Mouse (Mus musculus) thymus, postnatal 4 days (tissue): ENCODE data around the gene Poln.

Source experiments
- DNase-seq: peaks from one replicate; pipeline ENCODE4 v3.0.0; 2021

Poln gene

DNA sequence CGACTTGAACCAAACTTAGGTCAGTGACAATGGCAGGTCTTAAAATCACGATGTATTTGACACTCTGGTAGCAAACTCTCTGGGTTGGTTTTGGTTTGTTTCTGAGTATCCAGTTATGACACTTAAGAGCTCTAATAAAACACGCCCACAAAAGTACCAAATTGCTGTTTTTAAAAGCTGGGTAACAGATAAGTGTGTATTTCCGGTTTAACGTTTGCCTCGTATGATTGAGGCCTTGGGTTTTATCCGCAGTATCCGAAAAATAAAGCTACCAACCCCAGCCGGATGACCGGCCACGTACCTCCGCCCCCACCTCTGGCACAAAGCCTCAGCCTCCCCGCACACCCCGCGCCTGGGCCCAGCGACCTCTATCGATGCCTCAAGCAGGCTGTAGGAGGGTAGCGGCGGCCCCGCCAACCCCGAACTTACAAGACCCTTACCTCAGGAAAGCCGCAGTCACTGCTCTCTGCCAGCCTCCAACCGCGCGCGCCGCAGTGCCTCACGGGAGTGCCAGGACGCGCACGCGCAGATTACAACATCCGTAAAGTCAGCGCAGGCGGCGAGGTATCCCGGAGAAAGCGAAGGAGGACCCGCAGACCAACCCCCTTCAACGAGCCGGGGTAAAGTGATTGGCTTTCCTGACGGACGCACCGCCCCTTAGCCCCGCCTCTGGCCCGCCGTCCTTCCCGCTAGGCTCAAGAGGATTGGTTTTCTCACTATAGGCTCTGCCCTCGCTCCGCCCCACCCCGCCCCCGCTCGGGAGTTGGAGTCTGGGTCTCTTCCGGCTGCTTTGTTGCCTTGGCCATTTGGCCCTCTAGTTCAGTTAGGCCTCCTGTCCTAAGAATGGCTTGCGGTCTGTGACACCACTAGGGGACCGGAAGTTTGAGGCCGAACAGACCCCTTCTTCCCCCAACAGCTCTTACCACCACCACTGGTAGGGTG lies at the start of gene Poln, which contains the start of gene Haus3:
TSS of gene Poln (minus strand) at position 499 of the 942 bp plus-strand sequence.
TSS of gene Haus3 (minus strand) at position 578 of the 942 bp plus-strand sequence.
- DNase-seq = peak; percentile 97

DNA sequence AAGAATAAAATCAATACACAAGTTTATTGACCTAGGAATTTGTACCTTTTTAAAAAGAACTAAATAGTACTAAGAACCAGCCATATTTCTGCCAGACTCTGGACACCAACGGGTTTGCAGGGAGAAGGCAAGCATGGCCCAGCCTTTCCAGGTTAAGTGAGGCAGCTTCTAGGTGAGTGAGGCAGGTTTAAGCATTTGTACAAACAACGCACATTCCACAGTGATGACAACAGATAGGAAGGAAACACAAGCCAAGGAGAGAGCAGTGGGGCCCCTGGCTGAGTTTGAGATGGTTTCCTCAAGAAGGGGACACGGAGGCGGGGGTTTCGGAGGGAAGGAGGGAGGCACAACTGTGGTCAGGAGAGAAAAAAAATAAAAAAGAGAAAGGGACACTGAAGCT lies 49.4 kb upstream of the Poln start:
- peak; percentile 9 for DNase-seq

GRCm38 (mm10) chr5:34217756-34218155 lies 48.5 kb upstream of the Poln start:
- peak; percentile 25 for DNase-seq

GRCm38 (mm10) chr5:34216025-34216424 lies 46.8 kb upstream of the Poln start:
- DNase-seq = no peak

DNA sequence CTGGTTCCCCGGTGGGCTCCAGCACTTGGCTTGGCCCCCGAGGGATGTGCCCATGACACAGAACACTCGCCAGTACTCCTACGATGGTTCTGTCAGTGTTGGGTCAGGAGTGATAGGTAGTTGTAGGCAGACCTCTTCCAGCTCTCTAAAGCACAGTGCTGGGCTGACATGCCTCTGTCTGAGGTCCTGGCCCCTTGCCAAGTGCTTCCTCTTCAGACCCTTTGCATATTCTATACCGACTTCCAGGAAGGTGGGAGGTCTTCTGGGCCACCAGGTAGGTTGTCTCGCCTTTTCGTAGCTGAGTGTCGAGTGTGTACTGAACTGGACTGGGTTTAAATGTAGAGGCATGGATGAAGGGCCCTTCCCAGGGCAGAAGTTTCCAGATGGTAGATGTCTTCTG lies 44.4 kb upstream of the Poln start:
- DNase-seq = peak; percentile 47

- peak; percentile 88 for DNase-seq
These were observed 41.0 kb upstream of the Poln start for GRCm38 (mm10) chr5:34210279-34210678.

- DNase-seq = peak; percentile 80
These were observed 38.3 kb upstream of the Poln start for GRCm38 (mm10) chr5:34207503-34207902.

DNA sequence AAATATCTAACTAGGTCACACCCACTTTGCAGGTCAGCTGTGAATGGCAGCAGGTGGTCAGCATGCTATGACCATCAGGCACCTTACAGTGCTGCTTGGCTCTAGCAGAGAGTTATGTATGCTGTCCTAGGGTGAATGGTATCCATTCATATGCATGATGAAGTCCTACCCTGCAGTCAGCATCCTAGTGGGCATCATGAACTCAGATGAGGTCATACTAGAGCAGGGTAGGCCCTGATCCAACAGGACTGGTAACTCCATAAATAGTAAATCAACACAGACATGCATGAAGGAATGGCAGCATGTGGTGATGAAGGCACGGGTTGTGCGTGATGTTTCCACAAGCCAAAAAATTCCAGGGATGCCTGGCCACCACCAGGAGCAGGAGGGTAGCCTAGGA lies 36.5 kb upstream of the Poln start:
- no peak for DNase-seq

DNA sequence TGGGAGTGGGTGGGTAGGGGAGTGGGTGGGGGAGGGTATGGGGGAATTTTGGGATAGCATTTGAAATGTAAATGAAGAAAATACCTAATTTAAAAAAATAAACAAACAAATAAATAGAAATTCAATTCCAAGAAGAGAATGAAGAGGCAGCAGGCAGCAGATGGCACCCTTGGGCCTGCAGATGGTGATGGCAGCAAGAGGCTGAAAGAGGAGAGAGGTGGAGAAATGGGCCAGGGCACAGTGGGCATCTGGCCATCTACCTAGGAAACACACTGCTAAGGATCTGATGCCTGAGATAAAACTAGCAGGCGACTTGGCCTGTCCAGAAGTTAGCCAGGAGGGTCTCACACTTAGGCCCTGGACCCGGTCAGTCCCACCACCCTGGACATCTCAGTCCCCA lies 35.7 kb upstream of the Poln start:
- no peak for DNase-seq

- DNase-seq = no peak
These were observed 32.8 kb upstream of the Poln start for GRCm38 (mm10) chr5:34202006-34202405.

DNA sequence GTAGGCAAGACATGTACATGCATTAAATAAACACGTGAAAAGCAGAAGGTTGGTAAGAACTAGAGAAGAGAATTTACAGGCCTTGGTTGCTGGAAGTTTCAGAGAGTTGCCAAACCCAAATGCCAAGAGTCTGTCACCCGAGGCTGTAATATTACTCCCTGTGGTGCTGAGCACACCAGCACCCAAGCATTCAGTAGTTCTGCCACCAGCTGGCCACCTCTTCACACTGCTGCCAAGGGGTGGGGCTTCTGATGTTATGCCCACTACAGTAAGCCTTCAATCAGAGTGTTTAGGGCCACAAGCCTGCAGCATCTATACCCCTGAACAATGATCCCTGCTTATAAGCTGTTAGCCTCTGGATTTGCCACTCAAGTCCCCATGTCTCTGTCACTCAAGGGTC lies 32.1 kb upstream of the Poln start:
- DNase-seq = peak; percentile 67

- peak; percentile 57 for DNase-seq
These were observed 29.4 kb upstream of the Poln start for GRCm38 (mm10) chr5:34198615-34199014.

- peak; percentile 55 for DNase-seq
These were observed 28.0 kb upstream of the Poln start for GRCm38 (mm10) chr5:34197243-34197642.

GRCm38 (mm10) chr5:34196423-34196822 lies 27.2 kb upstream of the Poln start:
- DNase-seq = peak; percentile 83

GRCm38 (mm10) chr5:34195786-34196185 lies 26.5 kb upstream of the Poln start:
- DNase-seq = peak; percentile 55

GRCm38 (mm10) chr5:34194975-34195662 lies 25.9 kb upstream of the Poln start:
- no peak for DNase-seq

DNA sequence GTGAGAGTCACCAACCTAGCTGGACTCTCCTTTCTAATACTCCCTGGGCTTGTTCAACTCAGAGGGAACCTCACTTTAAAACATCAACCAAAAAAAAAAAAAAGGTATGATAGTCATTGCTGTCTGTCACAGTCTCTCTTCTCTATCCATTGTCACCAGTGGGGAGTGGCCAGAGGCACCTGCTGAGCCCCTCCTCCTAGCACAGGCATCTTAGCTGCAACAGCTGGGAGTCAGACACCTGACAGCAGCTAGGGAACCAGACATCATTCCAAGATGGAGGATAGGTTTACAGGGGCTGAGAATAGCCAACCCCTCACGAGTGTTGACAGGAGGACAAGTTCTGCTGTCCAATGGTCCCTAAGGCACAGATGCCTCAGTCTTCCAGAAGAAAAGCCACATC lies 25.2 kb upstream of the Poln start:
- DNase-seq = peak; percentile 57

GRCm38 (mm10) chr5:34191843-34192242 lies 22.6 kb upstream of the Poln start:
- peak; percentile 61 for DNase-seq

GRCm38 (mm10) chr5:34191021-34191420 lies 21.8 kb upstream of the Poln start:
- no peak for DNase-seq

GRCm38 (mm10) chr5:34189521-34189920 lies 20.3 kb upstream of the Poln start:
- no peak for DNase-seq

GRCm38 (mm10) chr5:34188856-34189255 lies 19.6 kb upstream of the Poln start:
- no peak for DNase-seq

GRCm38 (mm10) chr5:34187601-34188316 lies 18.5 kb upstream of the Poln start, which contains the start of gene Mxd4:
TSS of gene Mxd4 (minus strand) at chr5:34187720.
- peak; percentile 96 for DNase-seq

DNA sequence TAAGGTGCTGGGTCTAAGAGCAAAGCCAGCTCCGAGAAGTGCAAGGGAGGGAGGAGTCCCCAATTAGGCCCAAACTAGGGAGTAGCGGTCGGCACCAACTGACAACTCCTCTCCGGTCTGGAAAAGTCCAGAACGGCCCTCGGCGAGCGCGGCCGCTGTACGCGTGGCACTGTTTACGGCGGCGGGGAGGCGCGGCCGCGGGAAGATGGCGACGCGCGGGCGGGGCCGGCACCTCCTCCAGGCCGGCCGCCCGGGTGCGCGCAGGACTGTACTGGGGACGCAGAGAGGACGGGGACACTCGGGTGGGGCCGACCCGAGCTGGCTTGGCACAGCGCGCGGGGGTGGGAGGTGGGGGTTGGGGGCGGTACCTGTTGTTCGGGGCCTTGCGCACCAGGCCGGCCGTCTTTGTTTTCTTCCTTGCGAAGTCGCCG lies 17.7 kb upstream of the Poln start:
- peak; percentile 74 for DNase-seq
